Mouse (Mus musculus) forebrain, embryonic 16.5 days (tissue): ENCODE results near the gene Vgll4. TPM values are rescaled to one million over a fixed set of nuclear protein-coding genes. Genes with fewer than 3 reads are reported as not detected.

Source experiments
- ATAC-seq: fragments of 200-750 bp; cut with Nextera tagmentation; 2 replicates; pipeline ENCODE4 v1.8.0; 2017; ENCODE audit warnings: mild to moderate bottlenecking, moderate library complexity
- H3K27ac ChIP-seq: fragments of 300-500 bp; sonication (generic); 2 replicates; pipeline ENCODE4 v1.5.1; 2014; ENCODE audit warnings: low read length, control low read depth
- H3K27me3 ChIP-seq: fragments of 300-500 bp; sonication (generic); replicated peaks from 2 replicates; pipeline ENCODE4 v1.6.1; 2014; ENCODE audit warnings: low read length; ENCODE audit not compliant: control insufficient read depth, insufficient read depth
- H3K36me3 ChIP-seq: fragments of 300-500 bp; sonication (generic); 2 replicates; pipeline ENCODE4 v1.6.1; 2014; ENCODE audit not compliant: control insufficient read depth, insufficient read depth
- H3K4me1 ChIP-seq: fragments of 300-500 bp; sonication (generic); replicated peaks from 2 replicates; pipeline ENCODE4 v1.6.1; 2014; ENCODE audit warnings: low read length; ENCODE audit not compliant: control insufficient read depth, insufficient read depth
- H3K4me2 ChIP-seq: fragments of 300-500 bp; sonication (generic); 2 replicates; pipeline ENCODE4 v1.6.1; 2014; ENCODE audit warnings: mild to moderate bottlenecking, low read length, control low read depth
- H3K4me3 ChIP-seq: fragments of 300-500 bp; sonication (generic); replicated peaks from 2 replicates; pipeline ENCODE4 v1.5.1; 2014; ENCODE audit warnings: mild to moderate bottlenecking, low read length, control low read depth
- H3K9ac ChIP-seq: fragments of 300-500 bp; sonication (generic); replicated peaks from 2 replicates; pipeline ENCODE4 v1.6.1; 2014; ENCODE audit warnings: low read depth, low read length, control low read depth
- H3K9me3 ChIP-seq: fragments of 300-500 bp; sonication (generic); 2 replicates; pipeline ENCODE4 v1.6.1; 2016; ENCODE audit warnings: low read length; ENCODE audit not compliant: control insufficient read depth
- WGBS: fragments of 180-500 bp; shearing (Covaris S2); extraction: QIAGEN DNeasy Blood & Tissue Kit; methylation state at CpG from one replicate; pipeline ENCODE4 v1.1.7; 2014; 5-methylcytosine and 5-hydroxymethylcytosine counted together
- polyA plus RNA-seq: library from polyadenylated mRNA; unstranded; fragments of >200 nt; fragmentation: Nextera tagmentation; extraction: Ambion mirVana; gene quantifications from 2 replicates; pipeline ENCODE4 v1.2.1, GENCODE M21; 2015

Vgll4 gene
- polyA plus RNA-seq, 1 experiment from 2014 or later: 74.3 TPM

- no peaks in the 10 kb centered on the region for H3K36me3 ChIP-seq
- H3K27ac ChIP-seq: no peak overlapping the region
- 74% methylated on average over 3 of the region's 3 CpGs for WGBS
- no peak overlapping the region for H3K4me2 ChIP-seq
- no peaks in the 10 kb centered on the region for H3K9me3 ChIP-seq
- H3K4me3 ChIP-seq: no peak overlapping the region
- ATAC-seq: no peak
- H3K27me3 ChIP-seq: no peaks in the 10 kb centered on the region
- H3K4me1 ChIP-seq: peaks cover 16% of the 10 kb centered on the region
- no peak overlapping the region for H3K9ac ChIP-seq
Measured at GRCm38 (mm10) chr6:114935362-114935761, 34.4 kb downstream of the Vgll4 start.

- no peaks in the 10 kb centered on the region for H3K9me3 ChIP-seq
- no peak overlapping the region for H3K27ac ChIP-seq
- H3K4me2 ChIP-seq: no peak overlapping the region
- ATAC-seq: no peak
- H3K4me3 ChIP-seq: no peak overlapping the region
- no peaks in the 10 kb centered on the region for H3K36me3 ChIP-seq
- no peaks in the 10 kb centered on the region for H3K27me3 ChIP-seq
- H3K4me1 ChIP-seq: peaks cover 25% of the 10 kb centered on the region
- WGBS: 84% methylated on average over 11 of the region's 11 CpGs
- no peak overlapping the region for H3K9ac ChIP-seq
Measured at GRCm38 (mm10) chr6:114934045-114934444, 35.7 kb downstream of the Vgll4 start.

DNA sequence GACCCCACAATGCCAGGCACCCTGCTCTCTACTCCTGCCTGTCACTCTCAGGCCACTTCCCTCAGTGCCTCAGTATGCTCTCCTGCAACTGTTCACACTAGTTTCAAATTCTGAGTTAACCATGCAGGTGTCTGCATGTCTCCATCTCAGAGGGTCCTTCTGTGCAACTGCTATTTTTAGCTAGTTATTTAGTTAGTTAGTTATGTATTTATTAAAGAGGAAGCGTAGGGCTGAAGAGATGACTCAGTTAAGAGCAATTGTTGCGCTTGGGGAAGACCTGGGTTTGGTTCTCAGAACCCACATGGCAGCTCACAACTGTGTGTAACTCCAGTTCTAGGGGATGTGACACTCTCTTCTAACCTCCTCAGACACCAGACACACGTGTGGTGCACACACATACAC, 36.8 kb downstream of the Vgll4 start:
- no peak overlapping the region for H3K9ac ChIP-seq
- no peaks in the 10 kb centered on the region for H3K36me3 ChIP-seq
- no peak overlapping the region for H3K4me2 ChIP-seq
- no peak overlapping the region for H3K4me3 ChIP-seq
- H3K27ac ChIP-seq: no peak overlapping the region
- WGBS: 88% methylated on average over 3 of the region's 3 CpGs
- H3K9me3 ChIP-seq: no peaks in the 10 kb centered on the region
- ATAC-seq: no peak
- H3K4me1 ChIP-seq: peaks cover 27% of the 10 kb centered on the region
- H3K27me3 ChIP-seq: no peaks in the 10 kb centered on the region

DNA sequence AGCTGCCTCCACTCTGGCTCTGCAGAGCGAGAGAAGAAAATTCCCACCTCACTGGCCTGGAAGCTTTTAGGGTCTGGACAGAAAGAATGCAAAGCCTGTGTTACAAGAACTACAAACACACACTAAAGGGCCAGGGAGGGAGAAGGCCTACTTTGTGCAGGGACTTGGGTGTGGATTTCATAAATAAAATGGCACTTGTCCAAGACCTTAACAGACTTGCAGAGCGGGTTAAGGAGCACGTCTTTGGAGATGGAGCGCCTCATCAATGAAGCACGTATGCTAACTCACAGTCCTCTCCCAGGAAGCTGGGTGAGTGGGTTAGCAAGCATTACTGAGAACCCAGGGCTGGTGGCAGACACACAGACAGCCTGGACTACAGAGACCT, 37.7 kb downstream of the Vgll4 start:
- no peaks in the 10 kb centered on the region for H3K36me3 ChIP-seq
- no peak overlapping the region for H3K4me2 ChIP-seq
- no peak overlapping the region for H3K4me3 ChIP-seq
- ATAC-seq: no peak
- WGBS: 66% methylated on average over 5 of the region's 5 CpGs
- H3K4me1 ChIP-seq: peaks cover 27% of the 10 kb centered on the region
- H3K27me3 ChIP-seq: no peaks in the 10 kb centered on the region
- H3K9me3 ChIP-seq: no peaks in the 10 kb centered on the region
- H3K27ac ChIP-seq: no peak overlapping the region
- H3K9ac ChIP-seq: no peak overlapping the region

- 31% methylated on average over 28 of the region's 28 CpGs for WGBS
Measured at GRCm38 (mm10) chr6:114931212-114932115, 38.3 kb downstream of the Vgll4 start.

DNA sequence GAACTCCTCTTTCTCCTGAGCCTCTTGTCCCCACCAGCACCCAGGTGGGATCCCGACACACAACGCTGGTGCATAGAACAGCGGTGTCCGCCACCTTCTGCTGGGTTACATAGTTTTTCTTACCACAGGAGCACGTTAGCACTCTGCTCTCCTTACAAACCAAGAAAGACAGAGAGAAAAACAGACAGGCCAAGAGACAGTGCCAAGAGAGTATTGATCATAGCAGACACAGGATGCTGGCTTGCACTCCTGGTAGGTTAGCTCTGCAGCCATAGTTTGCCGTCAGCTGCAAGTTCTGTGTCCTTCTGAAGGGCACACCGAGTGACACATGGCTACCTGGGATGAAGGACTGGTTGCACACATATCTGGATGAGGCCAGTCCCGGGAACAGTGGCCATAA, 39.1 kb downstream of the Vgll4 start:
- H3K4me2 ChIP-seq: peak overlapping the region; percentile 46; the same call in 1 of the 2 replicates
- no peak overlapping the region for H3K9ac ChIP-seq
- H3K27ac ChIP-seq: no peak overlapping the region
- H3K4me1 ChIP-seq: peaks cover 27% of the 10 kb centered on the region
- peaks cover 3% of the 10 kb centered on the region; the same call in 1 of the 2 replicates for H3K9me3 ChIP-seq
- H3K27me3 ChIP-seq: no peaks in the 10 kb centered on the region
- H3K4me3 ChIP-seq: no peak overlapping the region
- H3K36me3 ChIP-seq: no peaks in the 10 kb centered on the region
- no peak for ATAC-seq
- 79% methylated on average over 8 of the region's 8 CpGs for WGBS

More at GRCm38 (mm10) chr6:114931212-114932115, 38.3 kb downstream of the Vgll4 start:
- Histone ChIP-seq H3K4me2 (peak overlapping the region; percentile 46), H3K4me3 (peak overlapping the region; percentile 17), H3K9me3 (peaks cover 3% of the 10 kb centered on the region; the same call in 1 of the 2 replicates), H3K27me3 (no peaks in the 10 kb centered on the region), H3K9ac (no peak overlapping the region), H3K36me3 (no peaks in the 10 kb centered on the region), H3K27ac (no peak overlapping the region), H3K4me1 (peaks cover 27% of the 10 kb centered on the region)
- ATAC-seq: peak; percentile 57; the same call in 1 of the 2 replicates

DNA sequence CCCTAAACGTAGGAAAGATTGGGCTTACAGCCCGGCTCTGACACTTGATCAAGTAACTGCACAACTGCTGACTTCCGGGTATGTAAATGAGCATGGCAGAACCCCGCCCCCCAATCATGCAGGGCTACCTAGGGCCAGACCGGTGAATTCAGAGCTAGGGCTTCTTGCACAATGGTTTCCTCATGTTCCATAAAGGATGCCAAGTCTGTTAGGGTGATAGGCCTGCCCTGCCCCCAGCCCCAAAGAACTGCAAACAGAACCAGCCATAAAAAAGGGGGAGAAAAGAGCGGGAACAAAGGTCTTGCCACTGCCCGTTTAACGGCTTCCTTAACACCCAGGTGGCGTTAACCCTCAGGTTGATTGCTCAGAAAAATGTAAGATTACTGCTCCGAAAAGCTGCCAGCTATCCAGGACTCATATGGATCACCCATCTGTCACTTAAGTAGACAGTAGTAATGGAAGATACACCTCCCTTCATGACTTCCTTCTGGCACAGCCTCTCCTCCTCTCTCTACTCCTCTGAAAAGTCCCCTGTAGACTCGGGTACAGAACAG, 39.7 kb downstream of the Vgll4 start:
- H3K36me3 ChIP-seq: no peaks in the 10 kb centered on the region
- no peaks in the 10 kb centered on the region for H3K27me3 ChIP-seq
- WGBS: 44% methylated on average over 11 of the region's 11 CpGs
- no peak overlapping the region for H3K27ac ChIP-seq
- no peak overlapping the region for H3K9ac ChIP-seq
- H3K4me3 ChIP-seq: no peak overlapping the region
- no peak for ATAC-seq
- no peak overlapping the region for H3K4me2 ChIP-seq
- H3K4me1 ChIP-seq: peaks cover 27% of the 10 kb centered on the region
- peaks cover 3% of the 10 kb centered on the region; the same call in 1 of the 2 replicates for H3K9me3 ChIP-seq

DNA sequence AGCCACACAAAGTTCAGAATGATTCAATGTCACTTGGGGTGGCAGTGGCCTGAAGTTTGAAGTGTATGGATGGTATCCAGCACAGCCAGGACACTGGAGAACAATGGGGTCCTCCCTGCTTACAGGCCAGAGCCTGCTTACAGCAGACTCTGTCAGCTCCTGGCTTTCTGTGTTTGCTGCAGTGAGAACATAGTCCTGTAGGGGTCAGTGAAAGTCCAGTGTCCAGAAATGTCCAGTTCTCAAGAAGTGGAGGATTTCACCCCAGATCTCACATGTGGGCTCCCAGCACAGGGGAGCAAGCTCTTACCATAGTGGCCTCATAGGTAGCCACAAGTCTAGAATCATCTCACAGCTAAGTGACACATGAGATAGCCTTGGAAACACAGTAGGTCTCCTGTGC, 40.4 kb downstream of the Vgll4 start:
- no peaks in the 10 kb centered on the region for H3K27me3 ChIP-seq

GRCm38 (mm10) chr6:114928462-114928861, 41.3 kb downstream of the Vgll4 start:
- H3K9ac ChIP-seq: no peak overlapping the region
- WGBS: 2% methylated on average over 4 of the region's 4 CpGs
- H3K4me3 ChIP-seq: no peak overlapping the region
- no peak overlapping the region for H3K4me2 ChIP-seq
- peaks cover 27% of the 10 kb centered on the region for H3K4me1 ChIP-seq
- peaks cover 3% of the 10 kb centered on the region; the same call in 1 of the 2 replicates for H3K9me3 ChIP-seq
- no peaks in the 10 kb centered on the region for H3K36me3 ChIP-seq
- peak; percentile 65 for ATAC-seq
- no peaks in the 10 kb centered on the region for H3K27me3 ChIP-seq
- no peak overlapping the region for H3K27ac ChIP-seq

More for the DNA sequence above, 40.4 kb downstream of the Vgll4 start:
- no peak overlapping the region for H3K4me2 ChIP-seq
- H3K27ac ChIP-seq: no peak overlapping the region
- H3K9ac ChIP-seq: no peak overlapping the region
- H3K4me3 ChIP-seq: no peak overlapping the region
- H3K4me1 ChIP-seq: peaks cover 27% of the 10 kb centered on the region
- peaks cover 3% of the 10 kb centered on the region; the same call in 1 of the 2 replicates for H3K9me3 ChIP-seq
- no peaks in the 10 kb centered on the region for H3K36me3 ChIP-seq
- ATAC-seq: no peak
